Mouse (Mus musculus) lung, embryonic 16.5 days (tissue): ENCODE measurements around the gene Ube2l6. TPM values are rescaled to one million over a fixed set of nuclear protein-coding genes. Genes with fewer than 3 reads are reported as not detected.

ENCODE experiments used
- ATAC-seq: fragments of 200-750 bp; cut with Nextera tagmentation; 2 replicates; pipeline ENCODE4 v1.8.0; 2017; ENCODE audit warnings: low read depth, mild to moderate bottlenecking, moderate library complexity
- H3K27ac ChIP-seq: fragments of 300-500 bp; sonication (generic); 2 replicates; pipeline ENCODE4 v1.5.1; 2014; ENCODE audit warnings: mild to moderate bottlenecking, control low read depth, low read length
- H3K27me3 ChIP-seq: fragments of 300-500 bp; sonication (generic); 2 replicates; pipeline ENCODE4 v1.6.1; 2014; ENCODE audit warnings: low read depth, low read length, mixed read lengths; ENCODE audit not compliant: control insufficient read depth, insufficient read depth
- H3K36me3 ChIP-seq: fragments of 300-500 bp; sonication (generic); 2 replicates; pipeline ENCODE4 v1.6.1; 2014; ENCODE audit warnings: low read length; ENCODE audit not compliant: control insufficient read depth, insufficient read depth
- H3K4me1 ChIP-seq: fragments of 300-500 bp; sonication (generic); replicated peaks from 2 replicates; pipeline ENCODE4 v1.6.1; 2014; ENCODE audit warnings: low read length, mixed read lengths; ENCODE audit not compliant: control insufficient read depth, insufficient read depth
- H3K4me2 ChIP-seq: fragments of 300-500 bp; sonication (generic); 2 replicates; pipeline ENCODE4 v1.6.1; 2014; ENCODE audit warnings: low read depth, low read length, control low read depth
- H3K4me3 ChIP-seq: fragments of 300-500 bp; sonication (generic); 2 replicates; pipeline ENCODE4 v1.5.1; 2014; ENCODE audit warnings: mild to moderate bottlenecking, low read length, control low read depth
- H3K9ac ChIP-seq: fragments of 300-500 bp; sonication (generic); 2 replicates; pipeline ENCODE4 v1.6.1; 2014; ENCODE audit warnings: low read length, control low read depth
- H3K9me3 ChIP-seq: fragments of 300-500 bp; sonication (generic); 2 replicates; pipeline ENCODE4 v1.6.1; 2016; ENCODE audit warnings: low read length; ENCODE audit not compliant: control insufficient read depth
- WGBS: fragments of 180-500 bp; shearing (Covaris S2); extraction: QIAGEN DNeasy Blood & Tissue Kit; methylation state at CpG from one replicate; pipeline ENCODE4 v1.1.7; 2014; 5-methylcytosine and 5-hydroxymethylcytosine counted together
- polyA plus RNA-seq: library from polyadenylated mRNA; unstranded; fragments of >200 nt; fragmentation: Nextera tagmentation; extraction: Ambion mirVana; gene quantifications from 2 replicates; pipeline ENCODE4 v1.2.1, GENCODE M21; 2015

Ube2l6 gene
- polyA plus RNA-seq, 1 experiment from 2014 or later: 76.0 TPM

- Histone ChIP-seq H3K4me3 (no peak overlapping the region), H3K9me3 (no peaks in the 10 kb centered on the region), H3K4me2 (no peak overlapping the region), H3K27me3 (no peaks in the 10 kb centered on the region), H3K9ac (no peak overlapping the region), H3K4me1 (no peaks in the 10 kb centered on the region), H3K27ac (no peak overlapping the region), H3K36me3 (peaks cover 3% of the 10 kb centered on the region; the same call in 1 of the 2 replicates)
- ATAC-seq: no peak
- whole genome bisulfite sequencing: 26% methylated on average over 1 of the region's 1 CpGs
Measured at GRCm38 (mm10) chr2:84762818-84763217, 35.8 kb upstream of the Ube2l6 start.

GRCm38 (mm10) chr2:84770501-84770900, 28.1 kb upstream of the Ube2l6 start:
- Histone ChIP-seq H3K27me3 (no peaks in the 10 kb centered on the region), H3K4me1 (peaks cover 1% of the 10 kb centered on the region; the same call in 1 of the 2 replicates), H3K4me2 (no peak overlapping the region), H3K9ac (no peak overlapping the region), H3K9me3 (no peaks in the 10 kb centered on the region), H3K36me3 (peaks cover 5% of the 10 kb centered on the region; the same call in 1 of the 2 replicates), H3K4me3 (no peak overlapping the region), H3K27ac (no peak overlapping the region)
- no peak for ATAC-seq
- 69% methylated on average over 6 of the region's 6 CpGs for WGBS

GRCm38 (mm10) chr2:84772454-84772853, 26.2 kb upstream of the Ube2l6 start:
- WGBS: 88% methylated on average over 4 of the region's 4 CpGs
- Histone ChIP-seq H3K36me3 (0 out of 2 replicates have a peak, but pooled peaks cover 2% of the 10 kb centered on the region), H3K9ac (no peak overlapping the region), H3K4me3 (no peak overlapping the region), H3K9me3 (no peaks in the 10 kb centered on the region), H3K27ac (no peak overlapping the region), H3K27me3 (no peaks in the 10 kb centered on the region), H3K4me2 (no peak overlapping the region), H3K4me1 (peaks cover 5% of the 10 kb centered on the region; the same call in 1 of the 2 replicates)
- no peak for ATAC-seq

GRCm38 (mm10) chr2:84773195-84773594, 25.4 kb upstream of the Ube2l6 start:
- Histone ChIP-seq H3K4me3 (peak overlapping the region; percentile 9; the same call in 1 of the 2 replicates), H3K9ac (no peak overlapping the region), H3K4me2 (peak overlapping the region; percentile 46; the same call in 1 of the 2 replicates), H3K27me3 (no peaks in the 10 kb centered on the region), H3K27ac (no peak overlapping the region), H3K9me3 (no peaks in the 10 kb centered on the region), H3K36me3 (0 out of 2 replicates have a peak, but pooled peaks cover 2% of the 10 kb centered on the region), H3K4me1 (peaks cover 5% of the 10 kb centered on the region; the same call in 1 of the 2 replicates)
- ATAC-seq: no peak
- 72% methylated on average over 5 of the region's 5 CpGs for WGBS

GRCm38 (mm10) chr2:84774751-84775150, 23.9 kb upstream of the Ube2l6 start:
- H3K9me3 ChIP-seq: no peaks in the 10 kb centered on the region
- WGBS: 4% methylated on average over 15 of the region's 15 CpGs
- no peaks in the 10 kb centered on the region for H3K27me3 ChIP-seq
- peak overlapping the region; percentile 59 for H3K9ac ChIP-seq
- H3K27ac ChIP-seq: peak overlapping the region; percentile 53
- 0 out of 2 replicates have a peak, but pooled peaks cover 2% of the 10 kb centered on the region for H3K36me3 ChIP-seq
- peak; percentile 97 for ATAC-seq
- H3K4me3 ChIP-seq: peak overlapping the region; percentile 47
- H3K4me2 ChIP-seq: peak overlapping the region; percentile 46
- H3K4me1 ChIP-seq: peaks cover 5% of the 10 kb centered on the region; the same call in 1 of the 2 replicates

GRCm38 (mm10) chr2:84775241-84775640, 23.4 kb upstream of the Ube2l6 start, which contains the start of gene Serping1:
TSS of gene Serping1 (minus strand) at chr2:84775444.
- H3K36me3 ChIP-seq: no peaks in the 10 kb centered on the region
- no peaks in the 10 kb centered on the region for H3K9me3 ChIP-seq
- peak within 1 kb of the TSS; percentile 59 for H3K9ac ChIP-seq
- peaks cover 5% of the 10 kb centered on the region; the same call in 1 of the 2 replicates for H3K4me1 ChIP-seq
- peak; percentile 62 for ATAC-seq
- H3K4me3 ChIP-seq: peak within 1 kb of the TSS; percentile 47
- 40% methylated on average over 9 of the region's 9 CpGs for WGBS
- no peaks in the 10 kb centered on the region for H3K27me3 ChIP-seq
- H3K27ac ChIP-seq: peak within 1 kb of the TSS; percentile 76
- H3K4me2 ChIP-seq: peak within 1 kb of the TSS; percentile 46

GRCm38 (mm10) chr2:84775665-84776064, 23.0 kb upstream of the Ube2l6 start:
- Histone ChIP-seq H3K9me3 (no peaks in the 10 kb centered on the region), H3K4me1 (peaks cover 5% of the 10 kb centered on the region; the same call in 1 of the 2 replicates), H3K9ac (no peak overlapping the region), H3K4me3 (no peak overlapping the region), H3K27me3 (no peaks in the 10 kb centered on the region), H3K36me3 (no peaks in the 10 kb centered on the region), H3K27ac (peak overlapping the region; percentile 76), H3K4me2 (peak overlapping the region; percentile 46; the same call in 1 of the 2 replicates)
- no peak for ATAC-seq
- WGBS: 59% methylated on average over 6 of the region's 6 CpGs

- Histone ChIP-seq H3K4me2 (no peak overlapping the region), H3K27me3 (no peaks in the 10 kb centered on the region), H3K4me3 (no peak overlapping the region), H3K36me3 (no peaks in the 10 kb centered on the region), H3K4me1 (peaks cover 5% of the 10 kb centered on the region; the same call in 1 of the 2 replicates), H3K27ac (no peak overlapping the region), H3K9ac (no peak overlapping the region), H3K9me3 (no peaks in the 10 kb centered on the region)
- 42% methylated on average over 3 of the region's 3 CpGs for WGBS
- no peak for ATAC-seq
Measured at GRCm38 (mm10) chr2:84777706-84778105, 20.9 kb upstream of the Ube2l6 start.

GRCm38 (mm10) chr2:84779210-84779609, 19.4 kb upstream of the Ube2l6 start:
- no peak overlapping the region for H3K4me3 ChIP-seq
- H3K36me3 ChIP-seq: no peaks in the 10 kb centered on the region
- H3K27ac ChIP-seq: no peak overlapping the region
- no peak overlapping the region for H3K9ac ChIP-seq
- H3K9me3 ChIP-seq: no peaks in the 10 kb centered on the region
- no peaks in the 10 kb centered on the region for H3K27me3 ChIP-seq
- 41% methylated on average over 6 of the region's 6 CpGs for WGBS
- no peak overlapping the region for H3K4me2 ChIP-seq
- peaks cover 5% of the 10 kb centered on the region; the same call in 1 of the 2 replicates for H3K4me1 ChIP-seq
- ATAC-seq: no peak
